Mouse (Mus musculus): ENCODE results near the gene Dnaaf1. TPM values are rescaled to one million over a fixed set of nuclear protein-coding genes. Genes with fewer than 3 reads are reported as not detected.
A peak's percentile ranks its signal among the peaks of the same experiment; 100 is the strongest.

Dnaaf1 gene
- total and polyA plus RNA-seq, 2 experiments from 2014 or later: 0.51 to 1.1 TPM

DNA sequence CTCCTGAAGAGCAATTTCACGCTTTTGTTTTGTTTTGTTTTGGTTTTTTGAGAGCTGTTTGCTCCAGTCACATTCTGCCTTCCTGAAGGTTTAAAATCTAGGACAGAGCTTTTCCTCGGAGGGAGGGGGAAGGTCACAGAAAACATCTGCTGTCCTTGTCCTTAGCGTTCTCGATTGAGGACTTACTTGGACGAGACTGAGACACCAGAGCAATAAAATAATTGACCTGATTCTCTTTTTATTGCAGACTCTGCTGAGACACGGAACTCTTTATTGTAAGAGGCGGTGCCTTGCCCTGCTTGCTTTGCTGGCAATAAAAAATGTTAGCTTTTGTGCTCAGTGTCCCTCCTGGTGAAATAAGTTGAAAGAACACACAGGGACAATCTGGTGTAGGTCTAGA is 64.8 kb downstream of the Dnaaf1 start:
- Histone ChIP-seq H3K27me3 (ENCODE audit: insufficient read depth, low read length) (no peaks in the 10 kb centered on the region), H3K4me2 (ENCODE audit: low read depth, low read length, poor library complexity, severe bottlenecking) (no peak overlapping the region), H3K36me3 (ENCODE audit: insufficient read depth, low read length) (no peaks in the 10 kb centered on the region), H3K9ac (replicated peaks; ENCODE audit: low read length, poor library complexity, severe bottlenecking) (no peak overlapping the region), H3K27ac (ENCODE audit: low read depth, low read length) (no peak overlapping the region), H3K4me3 (ENCODE audit: low read depth, low read length) (no peak overlapping the region), H3K9me3 (ENCODE audit: low read length) (no peaks in the 10 kb centered on the region), H3K4me1 (ENCODE audit: insufficient read depth, low read length) (no peaks in the 10 kb centered on the region)
- no peak for TF ChIP-seq CTCF (IDR thresholded peaks at IDR 0.05)
- ATAC-seq (ENCODE audit: low FRiP score) (no peak), DNase-seq (ENCODE audit: low spot score) (no peak)
- WGBS: 58% methylated on average over 7 of the region's 7 CpGs

DNA sequence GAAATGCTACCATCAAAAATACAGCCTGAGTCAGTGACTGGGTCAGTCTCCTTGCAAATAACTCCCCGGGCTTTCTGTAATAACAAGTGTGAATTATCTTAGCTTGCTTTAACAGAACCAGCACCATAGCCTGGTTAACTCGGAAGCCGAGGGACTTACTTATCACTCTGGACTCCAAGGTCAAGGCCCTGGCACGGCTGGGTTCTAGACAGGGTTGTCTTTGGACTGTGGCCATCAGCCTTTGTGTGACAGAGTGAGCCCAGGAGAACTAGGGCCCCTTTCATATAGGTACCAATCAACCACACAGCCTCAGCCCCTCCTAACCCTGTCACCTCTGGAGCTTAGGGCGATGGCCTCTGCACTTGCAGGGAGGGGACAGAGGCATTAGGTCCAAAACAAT is 66.0 kb downstream of the Dnaaf1 start:
- H3K27me3 ChIP-seq (ENCODE audit: insufficient read depth, low read length): no peaks in the 10 kb centered on the region
- H3K9ac ChIP-seq (replicated peaks; ENCODE audit: low read length, poor library complexity, severe bottlenecking): no peak overlapping the region
- H3K4me1 ChIP-seq (ENCODE audit: insufficient read depth, low read length): no peaks in the 10 kb centered on the region
- H3K27ac ChIP-seq (ENCODE audit: low read depth, low read length): no peak overlapping the region
- 88% methylated on average over 5 of the region's 5 CpGs for WGBS
- H3K4me3 ChIP-seq (ENCODE audit: low read depth, low read length): no peak overlapping the region
- DNase-seq (ENCODE audit: low spot score): no peak
- no peak for TF ChIP-seq CTCF (IDR thresholded peaks at IDR 0.05)
- H3K4me2 ChIP-seq (ENCODE audit: low read depth, low read length, poor library complexity, severe bottlenecking): no peak overlapping the region
- no peak for ATAC-seq (ENCODE audit: low FRiP score)
- no peaks in the 10 kb centered on the region for H3K36me3 ChIP-seq (ENCODE audit: insufficient read depth, low read length)
- H3K9me3 ChIP-seq (ENCODE audit: low read length): no peaks in the 10 kb centered on the region

DNA sequence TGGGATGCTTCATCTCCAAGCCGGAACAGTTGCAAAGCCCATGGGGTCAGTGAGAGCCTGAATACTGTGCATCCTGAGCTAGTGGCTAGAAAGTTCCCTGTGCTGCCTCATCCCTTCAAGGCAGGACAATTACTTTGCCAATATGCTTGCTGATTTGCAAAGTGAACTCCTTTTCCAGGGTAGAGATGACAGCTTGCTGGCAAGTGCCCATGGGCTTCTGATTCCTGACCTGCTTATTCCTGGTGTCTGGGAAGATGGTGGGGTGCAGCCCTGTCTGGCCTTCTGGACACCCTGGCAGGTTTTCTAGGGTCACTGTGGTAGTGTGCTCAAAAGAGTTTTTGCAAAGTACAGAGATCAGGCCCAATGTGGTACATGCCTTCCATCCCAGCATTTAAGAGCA is 67.9 kb downstream of the Dnaaf1 start:
- ATAC-seq (ENCODE audit: low FRiP score): no peak

DNA sequence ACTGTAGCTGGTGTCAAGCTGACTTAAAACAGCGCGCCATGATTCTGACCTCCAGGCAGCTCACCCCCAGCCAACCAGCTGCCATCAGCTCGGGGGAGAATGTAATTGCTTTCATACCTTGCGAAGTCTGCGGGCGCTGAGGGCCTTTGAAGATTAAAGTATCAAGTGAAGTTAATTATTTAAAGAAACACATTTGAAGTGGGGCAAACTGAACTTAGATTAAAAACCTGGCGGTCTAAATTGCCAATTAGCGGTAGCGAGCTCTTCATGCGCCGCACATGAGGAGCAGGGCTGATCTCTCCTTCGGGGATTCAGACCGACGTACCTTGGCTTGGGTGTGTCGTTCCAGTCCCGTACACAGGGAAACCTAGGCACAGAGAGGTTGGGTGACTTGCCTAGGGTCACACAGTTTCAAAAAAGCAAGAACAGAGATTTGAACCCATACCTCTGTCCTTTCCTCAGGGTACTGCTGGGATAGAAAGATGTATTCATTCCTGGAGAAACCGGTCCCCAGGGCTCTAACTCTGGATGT is 69.5 kb downstream of the Dnaaf1 start:
- Histone ChIP-seq H3K27me3 (ENCODE audit: insufficient read depth, low read length) (no peaks in the 10 kb centered on the region), H3K4me2 (ENCODE audit: low read depth, low read length, poor library complexity, severe bottlenecking) (no peak overlapping the region), H3K36me3 (ENCODE audit: insufficient read depth, low read length) (no peaks in the 10 kb centered on the region), H3K9me3 (ENCODE audit: low read length) (no peaks in the 10 kb centered on the region), H3K27ac (ENCODE audit: low read depth, low read length) (0 out of 2 replicates have a peak overlapping the region, but pooled peaks have one; percentile 43), H3K4me3 (ENCODE audit: low read depth, low read length) (no peak overlapping the region), H3K9ac (replicated peaks; ENCODE audit: low read length, poor library complexity, severe bottlenecking) (no peak overlapping the region), H3K4me1 (ENCODE audit: insufficient read depth, low read length) (no peaks in the 10 kb centered on the region)
- ATAC-seq (ENCODE audit: low FRiP score): peak; percentile 49; the same call in 1 of the 2 replicates
- no peak for TF ChIP-seq CTCF (IDR thresholded peaks at IDR 0.05)
- 51% methylated on average over 17 of the region's 17 CpGs for WGBS
- peak; percentile 55 for DNase-seq (ENCODE audit: low spot score)

More for the DNA sequence above, 67.9 kb downstream of the Dnaaf1 start:
- no peak overlapping the region for H3K27ac ChIP-seq (ENCODE audit: low read depth, low read length)
- H3K4me1 ChIP-seq (ENCODE audit: insufficient read depth, low read length): no peaks in the 10 kb centered on the region
- H3K4me3 ChIP-seq (ENCODE audit: low read depth, low read length): no peak overlapping the region
- no peaks in the 10 kb centered on the region for H3K27me3 ChIP-seq (ENCODE audit: insufficient read depth, low read length)
- no peak for DNase-seq (ENCODE audit: low spot score)
- H3K9ac ChIP-seq (replicated peaks; ENCODE audit: low read length, poor library complexity, severe bottlenecking): no peak overlapping the region
- WGBS: 93% methylated on average over 1 of the region's 1 CpGs
- TF ChIP-seq CTCF (IDR thresholded peaks at IDR 0.05): no peak
- no peaks in the 10 kb centered on the region for H3K9me3 ChIP-seq (ENCODE audit: low read length)
- H3K4me2 ChIP-seq (ENCODE audit: low read depth, low read length, poor library complexity, severe bottlenecking): no peak overlapping the region
- H3K36me3 ChIP-seq (ENCODE audit: insufficient read depth, low read length): no peaks in the 10 kb centered on the region

DNA sequence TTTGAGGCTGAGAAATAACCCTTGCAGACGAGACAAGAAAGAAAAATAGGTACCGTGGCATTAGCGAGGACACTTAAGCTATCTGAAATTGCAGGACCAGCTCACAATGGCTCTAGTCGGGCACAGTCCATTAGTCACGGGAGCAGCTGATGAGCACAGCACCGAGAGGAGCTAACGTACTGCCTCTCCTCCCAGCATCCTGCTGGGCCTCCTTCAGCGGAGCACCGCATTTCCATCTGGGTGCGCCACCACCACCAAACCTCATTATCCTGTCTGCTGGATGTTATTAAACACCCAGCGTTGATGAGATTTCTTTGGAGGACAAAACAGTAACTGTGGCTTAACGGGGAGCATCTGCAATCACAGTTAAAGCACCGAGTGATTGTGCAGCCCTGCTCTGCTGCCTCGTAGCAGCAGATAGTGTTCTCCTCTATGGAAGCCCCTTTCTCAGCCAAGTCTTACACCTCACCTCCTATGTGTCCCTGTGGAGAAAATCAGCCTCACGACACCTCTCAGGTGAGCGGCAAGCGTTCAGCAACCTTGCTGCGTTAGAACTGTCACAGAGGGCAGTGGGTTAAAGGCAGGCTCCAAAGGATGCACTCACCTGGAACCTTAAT is 70.1 kb downstream of the Dnaaf1 start:
- Histone ChIP-seq H3K4me2 (ENCODE audit: low read depth, low read length, poor library complexity, severe bottlenecking) (no peak overlapping the region), H3K4me3 (ENCODE audit: low read depth, low read length) (no peak overlapping the region), H3K9ac (replicated peaks; ENCODE audit: low read length, poor library complexity, severe bottlenecking) (no peak overlapping the region), H3K27ac (ENCODE audit: low read depth, low read length) (peak overlapping the region; percentile 43; the same call in 1 of the 2 replicates), H3K9me3 (ENCODE audit: low read length) (no peaks in the 10 kb centered on the region), H3K4me1 (ENCODE audit: insufficient read depth, low read length) (no peaks in the 10 kb centered on the region), H3K36me3 (ENCODE audit: insufficient read depth, low read length) (no peaks in the 10 kb centered on the region), H3K27me3 (ENCODE audit: insufficient read depth, low read length) (no peaks in the 10 kb centered on the region)
- 32% methylated on average over 18 of the region's 18 CpGs for WGBS
- DNase-seq (ENCODE audit: low spot score): peak; percentile 66
- no peak for ATAC-seq (ENCODE audit: low FRiP score)
- no peak for TF ChIP-seq CTCF (IDR thresholded peaks at IDR 0.05)

DNA sequence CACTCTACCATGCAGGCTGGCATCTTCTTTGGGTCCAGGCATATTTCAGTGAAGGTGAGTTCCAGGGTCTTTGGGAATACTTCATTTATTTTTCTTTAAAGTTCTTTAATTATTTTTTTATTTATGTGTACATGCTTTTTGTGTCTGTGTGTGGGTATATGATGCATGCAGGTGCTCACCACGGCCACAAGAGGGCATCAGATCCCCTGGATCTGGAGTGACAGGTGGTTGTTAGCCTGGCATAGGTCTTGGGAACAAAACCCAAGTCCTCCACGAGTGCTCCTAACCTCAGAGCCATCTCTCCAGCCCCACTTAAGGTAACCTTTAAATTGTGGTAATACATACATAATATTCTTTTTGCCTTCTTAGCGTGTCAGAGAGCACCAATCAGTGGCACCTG is 71.2 kb downstream of the Dnaaf1 start:
- no peaks in the 10 kb centered on the region for H3K9me3 ChIP-seq (ENCODE audit: low read length)
- no peaks in the 10 kb centered on the region for H3K4me1 ChIP-seq (ENCODE audit: insufficient read depth, low read length)
- no peak overlapping the region for H3K9ac ChIP-seq (replicated peaks; ENCODE audit: low read length, poor library complexity, severe bottlenecking)
- WGBS: 84% methylated on average over 3 of the region's 3 CpGs
- H3K4me3 ChIP-seq (ENCODE audit: low read depth, low read length): no peak overlapping the region
- no peak overlapping the region for H3K27ac ChIP-seq (ENCODE audit: low read depth, low read length)
- no peaks in the 10 kb centered on the region for H3K36me3 ChIP-seq (ENCODE audit: insufficient read depth, low read length)
- H3K27me3 ChIP-seq (ENCODE audit: insufficient read depth, low read length): no peaks in the 10 kb centered on the region
- TF ChIP-seq CTCF (IDR thresholded peaks at IDR 0.05): peak; percentile 46; the same call in 1 of the 2 replicates
- no peak for ATAC-seq (ENCODE audit: low FRiP score)
- DNase-seq (ENCODE audit: low spot score): no peak
- no peak overlapping the region for H3K4me2 ChIP-seq (ENCODE audit: low read depth, low read length, poor library complexity, severe bottlenecking)
